23 mouse cellular contexts compared by ENCODE assay signal in genomic region chr1:153122764-153123163, GRCm38 (mm10).
A peak's percentile ranks its signal among the peaks of the same experiment; 100 is the strongest.
DNase-seq lines count a peak whose midpoint lies in the region; TF ChIP-seq lines count a peak whose summit lies in the region.
"Had no signal": no experiment of that assay in that cellular context is flagged by ENCODE, and none has a peak within 500 bp of the region (broad histone marks: within the 10 kb centered on the region; RNA-seq: fewer than 3 reads in every experiment).

No protein-coding gene starts in this region.

- peak; percentile 40 for DNase-seq in adrenal gland, adult 2 months
- DNase-seq in adrenal gland, adult 18-20 months (ENCODE audit: low spot score in 2 of 2) = no peak
- peak; percentile 96 for DNase-seq in heart, adult 11 months
- no peak for DNase-seq in heart, adult 8-10 months (ENCODE audit: low spot score)
- peak; percentile 41 for DNase-seq in lung, postnatal 25 days (ENCODE audit: low spot score)
- no peak for DNase-seq in lung, postnatal 4 days
- no peak for DNase-seq in left cerebral cortex, adult 18-20 months (ENCODE audit: low spot score in 2 of 2)
- DNase-seq: cerebellum, adult 11-12 months; cerebellum, postnatal 10 days; forebrain, postnatal 0 days; heart, postnatal 10 days; kidney, adult 9 months; kidney, postnatal 14 days; lung, embryonic 14.5 days; retina, postnatal 1 day; right cerebral cortex, postnatal 25 days; thymus, postnatal 14 days had no signal

- no peaks in the 10 kb centered on the region for H3K36me3 ChIP-seq in myocyte (ENCODE audit: control insufficient read depth, insufficient read depth)
- H3K36me3 ChIP-seq: forebrain, embryonic 10.5 days; heart, embryonic 12.5 days; limb, embryonic 13.5 days; liver, embryonic 12.5 days; midbrain, embryonic 12.5 days had no signal

- no peaks in the 10 kb centered on the region for H3K27me3 ChIP-seq in myocyte (ENCODE audit: control insufficient read depth, insufficient read depth, insufficient read length)
- H3K27me3 ChIP-seq: heart, embryonic 12.5 days; limb, embryonic 13.5 days; liver, embryonic 12.5 days; midbrain, embryonic 12.5 days had no signal

- no peak overlapping the region for H3K4me3 ChIP-seq in myocyte
- H3K4me3 ChIP-seq: forebrain, embryonic 10.5 days; heart, embryonic 12.5 days; limb, embryonic 13.5 days; liver, embryonic 12.5 days; midbrain, embryonic 12.5 days had no signal

- H3K79me2 ChIP-seq in myocyte (ENCODE audit: control insufficient read depth, insufficient read depth) = no peaks in the 10 kb centered on the region

- H3K4me2 ChIP-seq in myocyte (ENCODE audit: low read depth) = peak overlapping the region; percentile 2
- H3K4me2 ChIP-seq: heart, embryonic 12.5 days; limb, embryonic 13.5 days; liver, embryonic 12.5 days; lung, embryonic 14.5 days; midbrain, embryonic 12.5 days had no signal

- no peak overlapping the region for H3ac ChIP-seq in myocyte (ENCODE audit: control insufficient read depth, insufficient read length)

- no peak for TF ChIP-seq POLR2A in myocyte (IDR thresholded peaks at IDR 0.05; ENCODE audit: insufficient read length, low read depth)

TF ChIP-seq in myocyte, 11 proteins besides CTCF, POLR2A, EP300 and RAD21:
- TF ChIP-seq MYOG (IDR thresholded peaks at IDR 0.05; ENCODE audit: control insufficient read depth in 1 of 3, insufficient read depth in 1 of 3, insufficient read length in 2 of 3, low read depth in 2 of 3) (no peak), CEBPB (IDR thresholded peaks at IDR 0.05; ENCODE audit: insufficient read depth, poor library complexity, severe bottlenecking) (peak; percentile 50; the same call in 1 of the 2 replicates)

Comparison
In these comparisons a context has a peak if more than half of its experiments do, and no peak if none do; other contexts are left out.
1. DNase-seq: peak in adrenal gland, adult 2 months (single experiment), heart, adult 11 months (single experiment) and lung, postnatal 25 days (single experiment); none in adrenal gland, adult 18-20 months (0 of 2), heart, adult 8-10 months (single experiment), lung, postnatal 4 days (0 of 2) and left cerebral cortex, adult 18-20 months (0 of 2).